Mouse (Mus musculus) lung, embryonic 15.5 days (tissue): ENCODE data around the gene Ubb. TPM values are rescaled to one million over a fixed set of nuclear protein-coding genes. Genes with fewer than 3 reads are reported as not detected.

Experiments used
- ATAC-seq: fragments of 200-750 bp; cut with Nextera tagmentation; 2 replicates; pipeline ENCODE4 v1.8.0; 2017; ENCODE audit warnings: moderate number of reproducible peaks, borderline replicate concordance; ENCODE audit not compliant: low FRiP score, low TSS enrichment; ENCODE audit errors: extremely low read depth
- H3K27ac ChIP-seq: fragments of 300-500 bp; sonication (generic); 2 replicates; pipeline ENCODE4 v1.5.1; 2015; ENCODE audit warnings: moderate library complexity, mild to moderate bottlenecking, inconsistent platforms
- H3K27me3 ChIP-seq: fragments of 300-500 bp; sonication (generic); 2 replicates; pipeline ENCODE4 v1.6.1; 2015; ENCODE audit warnings: inconsistent platforms
- H3K36me3 ChIP-seq: fragments of 300-500 bp; sonication (generic); 2 replicates; pipeline ENCODE4 v1.6.1; 2015; ENCODE audit warnings: inconsistent platforms
- H3K4me1 ChIP-seq: fragments of 300-500 bp; sonication (generic); 2 replicates; pipeline ENCODE4 v1.6.1; 2015; ENCODE audit warnings: inconsistent platforms
- H3K4me2 ChIP-seq: fragments of 300-500 bp; sonication (generic); 2 replicates; pipeline ENCODE4 v1.6.1; 2015; ENCODE audit warnings: inconsistent platforms, mild to moderate bottlenecking, moderate library complexity
- H3K4me3 ChIP-seq: fragments of 300-500 bp; sonication (generic); 2 replicates; pipeline ENCODE4 v1.5.1; 2015; ENCODE audit warnings: mild to moderate bottlenecking, inconsistent platforms
- H3K9ac ChIP-seq: fragments of 300-500 bp; sonication (generic); 2 replicates; pipeline ENCODE4 v1.6.1; 2015; ENCODE audit warnings: inconsistent platforms
- H3K9me3 ChIP-seq: fragments of 300-500 bp; sonication (generic); 2 replicates; pipeline ENCODE4 v1.6.1; 2016; ENCODE audit warnings: inconsistent platforms
- WGBS: fragments of 180-500 bp; shearing (Covaris S2); methylation state at CpG from one replicate; pipeline ENCODE4 v1.1.7; 2015; 5-methylcytosine and 5-hydroxymethylcytosine counted together
- polyA plus RNA-seq: library from polyadenylated mRNA; unstranded; fragments of >200 nt; fragmentation: Nextera tagmentation; extraction: Ambion mirVana; gene quantifications from 2 replicates; pipeline ENCODE4 v1.2.1, GENCODE M21; 2015

The Ubb gene
- polyA plus RNA-seq, 1 experiment from 2014 or later, result 3,186 TPM

DNA sequence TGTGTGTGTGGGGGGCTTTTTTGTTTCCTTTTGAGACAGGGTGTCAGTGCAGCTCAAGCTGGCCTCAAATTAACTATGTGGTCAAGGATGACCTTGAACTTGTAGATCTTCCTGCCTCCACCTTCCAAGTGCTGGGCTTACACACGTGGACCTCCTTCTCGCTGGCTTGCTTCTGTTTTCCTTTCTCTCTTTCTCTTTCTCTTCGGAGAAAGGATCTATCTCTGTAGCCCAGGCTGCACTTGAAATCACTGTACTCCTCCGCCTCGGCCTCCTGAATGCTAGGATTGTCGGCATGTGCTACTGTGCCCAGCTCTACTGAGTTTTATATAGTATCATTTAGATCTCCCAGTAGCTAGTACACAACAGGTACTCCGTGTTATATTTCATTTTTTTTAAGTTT, 13.4 kb upstream of the Ubb start:
- H3K36me3 ChIP-seq, result no peaks in the 10 kb centered on the region
- H3K9ac ChIP-seq, result no peak overlapping the region
- ATAC-seq, result no peak
- H3K4me3 ChIP-seq, result no peak overlapping the region
- peak overlapping the region; percentile 31; the same call in 1 of the 2 replicates for H3K4me2 ChIP-seq
- no peaks in the 10 kb centered on the region for H3K9me3 ChIP-seq
- peaks cover 6% of the 10 kb centered on the region for H3K4me1 ChIP-seq
- H3K27ac ChIP-seq, result no peak overlapping the region
- H3K27me3 ChIP-seq, result peaks cover 21% of the 10 kb centered on the region
- WGBS, result 48% methylated on average over 7 of the region's 7 CpGs

DNA sequence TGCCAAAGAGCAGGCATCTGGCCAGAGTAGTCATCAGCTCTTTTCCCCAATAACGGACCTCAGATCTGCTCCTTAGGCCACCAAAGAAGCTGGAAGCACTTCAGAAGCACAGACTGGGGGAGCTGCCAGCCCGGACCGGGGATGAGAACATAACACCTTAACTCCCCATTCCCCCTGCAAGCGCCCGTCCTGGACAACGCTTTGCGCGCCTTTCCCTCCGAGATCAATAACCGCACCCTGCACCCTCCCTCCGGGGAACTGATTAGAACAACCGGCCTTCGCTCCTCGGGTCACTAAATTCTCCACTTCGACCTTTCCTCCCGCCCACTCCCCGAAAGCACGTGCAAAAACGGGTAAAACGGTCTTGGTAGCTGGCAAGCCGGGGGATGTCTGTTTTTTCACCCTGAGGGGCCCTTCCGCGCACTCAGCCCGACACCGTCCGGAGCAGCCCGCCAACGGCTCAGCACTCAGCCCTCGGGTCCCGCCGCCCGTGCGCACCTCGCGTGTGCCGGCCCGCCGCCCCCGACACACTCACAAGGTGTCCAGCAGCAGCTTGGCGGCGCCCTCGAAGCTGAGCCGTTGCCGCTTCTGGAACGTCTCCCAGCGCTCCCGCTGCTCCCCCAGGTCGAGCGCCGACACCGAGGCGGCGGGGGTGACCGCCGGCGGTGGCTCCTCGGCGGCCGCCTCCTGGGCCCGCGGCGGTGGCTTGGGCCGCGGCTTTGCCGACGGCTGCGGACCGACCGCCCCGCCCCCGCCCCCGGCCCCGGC, 12.5 kb upstream of the Ubb start:
- H3K9me3 ChIP-seq, result no peaks in the 10 kb centered on the region
- H3K4me1 ChIP-seq, result peaks cover 6% of the 10 kb centered on the region
- peak overlapping the region; percentile 97 for H3K4me2 ChIP-seq
- no peaks in the 10 kb centered on the region for H3K36me3 ChIP-seq
- H3K4me3 ChIP-seq, result peak overlapping the region; percentile 75
- peak overlapping the region; percentile 68 for H3K9ac ChIP-seq
- under 1% methylated on average over 48 of the region's 73 CpGs for WGBS
- peak; percentile 84; the same call in 1 of the 2 replicates for ATAC-seq
- 0 out of 2 replicates have a peak overlapping the region, but pooled peaks have one; percentile 30 for H3K27ac ChIP-seq
- peaks cover 21% of the 10 kb centered on the region for H3K27me3 ChIP-seq

DNA sequence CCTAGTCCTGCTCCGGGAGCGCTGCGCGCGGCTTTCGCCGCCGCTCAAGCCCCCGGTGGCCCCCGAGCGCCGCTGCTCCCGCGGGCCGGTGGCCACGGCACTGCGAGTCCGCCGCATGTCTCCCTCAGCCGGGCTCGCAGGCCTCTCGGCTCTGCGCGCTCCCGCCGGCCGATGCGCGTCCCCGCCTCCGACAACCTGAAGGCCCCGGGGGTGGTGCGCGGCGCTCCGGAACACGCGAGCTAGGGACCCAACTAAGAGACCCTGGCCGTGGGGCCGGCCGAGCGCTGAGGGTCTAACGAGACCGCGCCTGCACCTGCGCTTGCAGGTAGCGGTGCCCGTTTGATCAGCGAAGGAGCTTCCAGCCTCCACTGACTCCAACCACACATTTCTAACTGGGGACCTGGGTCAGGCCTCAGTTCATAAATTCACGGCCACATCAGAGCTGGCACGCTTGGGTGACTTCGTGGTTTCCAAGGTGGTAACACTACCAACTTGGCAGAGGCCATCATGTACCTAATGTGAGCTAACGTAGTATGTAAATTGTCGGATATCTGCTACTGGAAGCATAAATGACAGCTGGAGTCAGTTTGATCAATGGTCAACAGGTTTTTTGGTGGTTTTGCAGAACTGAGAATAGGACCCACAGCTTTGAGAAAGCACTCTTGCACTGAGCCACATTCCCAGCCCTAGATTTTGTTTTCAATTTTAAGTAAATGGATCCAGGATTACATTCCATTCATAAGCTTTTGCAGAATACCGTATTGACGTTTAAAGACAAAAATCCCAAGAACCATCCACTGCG, 11.7 kb upstream of the Ubb start, which contains the start of gene Cenpv:
Gene Cenpv (minus strand): TSS at position 173 of the 802 bp plus-strand sequence.
- Histone ChIP-seq H3K36me3 (no peaks in the 10 kb centered on the region), H3K4me1 (peaks cover 6% of the 10 kb centered on the region), H3K27me3 (peaks cover 21% of the 10 kb centered on the region), H3K9ac (peak within 1 kb of the TSS; percentile 68), H3K27ac (0 out of 2 replicates have a peak within 1 kb of the TSS, but pooled peaks have one; percentile 30), H3K4me3 (peak within 1 kb of the TSS; percentile 75), H3K4me2 (peak within 1 kb of the TSS; percentile 97), H3K9me3 (no peaks in the 10 kb centered on the region)
- ATAC-seq, result peak; percentile 64
- WGBS, result 5% methylated on average over 52 of the region's 57 CpGs

DNA sequence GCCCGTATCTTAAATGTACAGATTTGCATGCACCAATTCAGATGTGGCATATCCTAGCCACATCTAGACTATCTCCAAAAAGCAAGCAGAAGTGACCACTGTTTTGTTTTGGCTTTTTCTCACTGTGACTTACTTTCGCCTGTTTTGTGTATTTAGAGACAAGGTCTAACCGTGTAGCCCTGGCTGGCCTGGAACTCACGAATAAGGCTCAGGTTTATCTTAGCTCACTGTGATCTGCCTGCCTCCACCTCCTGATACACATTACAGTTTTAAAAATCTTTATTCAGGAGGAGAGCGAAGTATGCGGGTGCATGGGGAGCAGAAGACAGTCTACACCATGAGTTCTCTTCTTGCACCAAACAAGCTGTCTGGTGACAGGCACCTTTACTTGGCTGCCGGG, 10.8 kb upstream of the Ubb start:
- Histone ChIP-seq H3K36me3 (no peaks in the 10 kb centered on the region), H3K27ac (no peak overlapping the region), H3K4me3 (no peak overlapping the region), H3K27me3 (peaks cover 21% of the 10 kb centered on the region), H3K4me1 (peaks cover 6% of the 10 kb centered on the region), H3K4me2 (no peak overlapping the region), H3K9ac (no peak overlapping the region), H3K9me3 (no peaks in the 10 kb centered on the region)
- 78% methylated on average over 7 of the region's 7 CpGs for WGBS
- no peak for ATAC-seq

DNA sequence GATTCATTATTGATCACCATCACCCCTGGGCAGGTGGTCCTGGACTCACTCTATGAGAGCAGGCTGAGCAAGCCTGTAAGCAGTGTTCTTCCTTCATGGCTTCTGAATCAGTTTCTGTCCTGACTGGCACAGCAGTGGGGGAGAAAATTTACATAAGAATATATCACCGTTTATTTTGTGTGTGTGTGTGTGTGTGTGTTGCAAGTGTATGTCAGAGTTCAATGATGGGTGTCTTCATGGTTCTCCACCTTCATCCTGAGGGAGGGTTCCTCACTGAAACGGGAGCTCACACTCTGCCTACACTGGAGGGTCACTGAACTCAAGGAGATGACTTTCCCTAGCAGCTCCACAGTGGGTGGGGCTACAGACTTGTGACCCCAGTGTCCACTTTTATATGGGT, 10.0 kb upstream of the Ubb start:
- peaks cover 6% of the 10 kb centered on the region for H3K4me1 ChIP-seq
- H3K4me3 ChIP-seq, result no peak overlapping the region
- 58% methylated on average over 2 of the region's 2 CpGs for WGBS

DNA sequence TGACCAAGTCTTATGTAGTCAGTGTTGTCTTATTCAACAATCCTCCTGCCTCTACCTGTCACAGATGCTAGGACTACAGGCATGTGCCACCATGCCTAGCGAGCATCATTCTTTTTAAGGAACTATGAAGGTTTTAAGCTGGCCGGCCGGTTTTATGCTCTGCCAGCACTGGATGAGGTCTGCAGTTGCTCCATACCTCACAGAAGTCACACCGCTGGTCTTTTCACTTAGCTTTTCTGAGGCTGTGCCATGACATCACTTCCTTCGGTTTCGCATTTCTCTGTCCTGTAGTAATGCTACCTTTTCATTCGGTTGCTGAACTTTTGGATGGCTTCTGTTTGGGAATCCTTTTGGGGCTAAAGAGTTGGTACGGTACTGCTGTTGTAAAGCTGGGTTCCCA, 9.4 kb upstream of the Ubb start:
- Histone ChIP-seq H3K36me3 (no peaks in the 10 kb centered on the region), H3K4me2 (no peak overlapping the region), H3K4me1 (peaks cover 6% of the 10 kb centered on the region), H3K27me3 (peaks cover 21% of the 10 kb centered on the region), H3K27ac (no peak overlapping the region), H3K4me3 (no peak overlapping the region), H3K9me3 (no peaks in the 10 kb centered on the region), H3K9ac (no peak overlapping the region)
- 76% methylated on average over 8 of the region's 8 CpGs for WGBS
- ATAC-seq, result no peak

More for the DNA sequence above, 10.0 kb upstream of the Ubb start:
- Histone ChIP-seq H3K27ac (no peak overlapping the region), H3K36me3 (no peaks in the 10 kb centered on the region), H3K27me3 (peaks cover 21% of the 10 kb centered on the region), H3K9ac (no peak overlapping the region), H3K4me2 (no peak overlapping the region), H3K9me3 (no peaks in the 10 kb centered on the region)
- no peak for ATAC-seq

DNA sequence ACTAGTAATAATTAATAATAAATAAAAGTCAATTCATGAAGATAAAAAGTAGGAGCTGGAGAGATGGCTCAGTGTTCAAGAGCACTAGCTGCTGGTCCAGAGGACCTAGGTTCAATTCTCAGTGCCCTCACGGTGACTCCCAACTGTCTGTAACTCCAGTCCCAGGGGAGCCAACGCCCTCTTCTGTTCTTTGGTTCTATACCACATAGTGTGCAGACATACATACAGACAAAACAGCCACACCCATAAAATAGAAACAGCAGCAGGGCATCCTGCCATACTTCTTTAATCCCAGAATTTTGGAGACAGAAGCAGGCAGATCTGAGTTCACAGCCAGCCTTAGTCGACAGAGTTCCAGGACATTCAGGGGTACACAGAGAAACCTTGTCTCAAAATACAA, 7.0 kb upstream of the Ubb start:
- no peak for ATAC-seq

DNA sequence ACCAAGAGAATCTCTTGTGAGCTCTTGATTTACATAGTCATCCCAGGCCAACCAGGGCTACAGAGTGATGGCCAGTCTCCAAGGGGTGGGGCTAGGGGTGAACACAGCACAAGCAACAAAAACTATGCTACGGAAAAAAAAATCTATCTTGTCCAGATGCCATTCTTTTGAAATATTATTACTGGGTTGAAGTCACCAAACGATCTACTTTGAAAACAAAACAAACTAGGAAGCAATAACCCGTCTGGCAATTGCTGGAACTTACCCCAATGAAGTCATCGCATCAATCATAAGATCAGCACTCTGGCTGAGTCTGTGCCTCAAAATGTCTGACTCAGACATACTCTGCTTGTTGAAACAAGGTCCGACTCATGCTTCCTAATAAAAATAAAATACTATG, 1.2 kb upstream of the Ubb start:
- 7% methylated on average over 5 of the region's 5 CpGs for WGBS
- H3K9me3 ChIP-seq, result no peaks in the 10 kb centered on the region
- peak overlapping the region; percentile 81 for H3K4me2 ChIP-seq
- H3K27me3 ChIP-seq, result no peaks in the 10 kb centered on the region
- H3K36me3 ChIP-seq, result peaks cover 18% of the 10 kb centered on the region
- peaks cover 25% of the 10 kb centered on the region for H3K4me1 ChIP-seq
- ATAC-seq, result peak; percentile 31; the same call in 1 of the 2 replicates
- H3K27ac ChIP-seq, result peak overlapping the region; percentile 98
- H3K9ac ChIP-seq, result peak overlapping the region; percentile 90
- H3K4me3 ChIP-seq, result peak overlapping the region; percentile 68

More for the DNA sequence above, 7.0 kb upstream of the Ubb start:
- Histone ChIP-seq H3K36me3 (no peaks in the 10 kb centered on the region), H3K27me3 (peaks cover 12% of the 10 kb centered on the region), H3K27ac (no peak overlapping the region), H3K9me3 (no peaks in the 10 kb centered on the region), H3K9ac (no peak overlapping the region), H3K4me3 (no peak overlapping the region), H3K4me2 (no peak overlapping the region), H3K4me1 (peaks cover under 1% of the 10 kb centered on the region; the same call in 1 of the 2 replicates)
- 87% methylated on average over 3 of the region's 3 CpGs for WGBS

DNA sequence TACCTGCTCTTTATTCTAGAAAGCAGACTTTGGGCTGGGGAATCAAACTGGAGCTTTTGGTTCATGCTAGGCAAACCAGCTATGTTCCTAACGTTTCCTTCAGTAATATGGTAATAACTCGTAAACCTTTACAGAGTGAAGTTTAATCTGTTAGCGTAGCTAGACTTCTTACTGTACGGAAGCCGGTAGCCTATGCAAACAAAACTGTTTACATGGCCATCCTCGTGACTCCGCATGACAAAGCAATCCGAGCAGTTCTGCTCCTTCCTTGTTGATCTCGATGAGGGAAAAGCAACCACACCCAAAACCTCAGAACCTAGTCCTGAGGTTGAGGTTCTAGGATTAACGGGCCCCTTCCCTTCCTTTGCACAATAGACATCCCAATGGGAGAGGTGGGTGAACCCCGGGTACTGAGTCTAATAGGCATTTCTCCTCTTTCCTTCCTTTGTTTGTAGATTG, 715 bp upstream of the Ubb start:
- Histone ChIP-seq H3K9me3 (no peaks in the 10 kb centered on the region), H3K4me3 (peak overlapping the region; percentile 68), H3K27me3 (no peaks in the 10 kb centered on the region), H3K9ac (peak overlapping the region; percentile 90), H3K36me3 (peaks cover 22% of the 10 kb centered on the region), H3K27ac (peak overlapping the region; percentile 98), H3K4me2 (peak overlapping the region; percentile 81), H3K4me1 (peaks cover 30% of the 10 kb centered on the region)
- peak; percentile 24 for ATAC-seq
- under 1% methylated on average over 11 of the region's 11 CpGs for WGBS

DNA sequence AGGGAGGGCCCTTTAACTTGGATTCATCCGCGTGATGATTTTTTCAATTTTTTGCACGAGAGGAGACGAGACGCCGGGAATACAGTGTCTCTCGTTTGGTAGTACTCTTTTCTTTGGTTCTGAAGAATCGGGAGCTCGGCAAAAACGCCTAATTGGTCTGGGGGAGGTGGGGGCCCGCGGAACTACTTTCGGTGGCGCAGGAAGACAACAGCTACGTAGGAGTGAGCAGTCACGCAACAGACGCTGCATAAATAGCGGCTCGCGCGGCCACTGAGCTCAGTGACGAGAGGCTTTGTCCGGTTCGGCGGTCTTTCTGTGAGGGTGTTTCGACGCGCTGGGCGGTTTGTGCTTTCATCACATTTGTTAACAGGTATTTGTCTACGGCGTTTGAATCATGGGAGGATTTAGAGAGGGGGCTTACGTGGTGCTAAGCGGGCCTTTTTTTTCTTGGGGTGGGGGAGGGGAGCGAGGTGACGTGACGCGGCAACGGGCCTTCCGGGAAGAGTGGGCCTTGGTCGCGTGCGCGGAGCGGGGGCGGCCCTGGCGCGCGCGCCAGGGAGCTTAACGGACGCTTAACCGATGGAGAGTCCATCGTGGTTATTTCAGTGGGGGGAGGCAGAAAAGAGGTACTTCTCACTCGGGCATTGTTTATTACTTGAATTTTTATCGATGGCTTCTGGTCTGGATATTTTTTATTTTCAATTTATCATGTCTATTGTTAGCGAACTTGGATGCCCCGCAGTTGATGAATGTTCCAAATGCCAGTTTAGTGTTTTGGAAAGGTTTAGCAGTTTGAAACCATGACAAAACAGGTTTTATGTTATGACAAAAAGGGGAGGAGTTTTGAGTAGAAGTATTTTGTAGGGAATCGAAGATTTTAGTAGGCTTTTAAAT, 502 bp downstream of the Ubb start:
- Histone ChIP-seq H3K4me1 (peaks cover 31% of the 10 kb centered on the region), H3K9me3 (no peaks in the 10 kb centered on the region), H3K27me3 (no peaks in the 10 kb centered on the region), H3K36me3 (peaks cover 23% of the 10 kb centered on the region), H3K4me2 (peak overlapping the region; percentile 50), H3K9ac (peak overlapping the region; percentile 74), H3K27ac (peak overlapping the region; percentile 77), H3K4me3 (peak overlapping the region; percentile 68)
- ATAC-seq, result peak; percentile 74; the same call in 1 of the 2 replicates
- WGBS, result under 1% methylated on average over 58 of the region's 58 CpGs

DNA sequence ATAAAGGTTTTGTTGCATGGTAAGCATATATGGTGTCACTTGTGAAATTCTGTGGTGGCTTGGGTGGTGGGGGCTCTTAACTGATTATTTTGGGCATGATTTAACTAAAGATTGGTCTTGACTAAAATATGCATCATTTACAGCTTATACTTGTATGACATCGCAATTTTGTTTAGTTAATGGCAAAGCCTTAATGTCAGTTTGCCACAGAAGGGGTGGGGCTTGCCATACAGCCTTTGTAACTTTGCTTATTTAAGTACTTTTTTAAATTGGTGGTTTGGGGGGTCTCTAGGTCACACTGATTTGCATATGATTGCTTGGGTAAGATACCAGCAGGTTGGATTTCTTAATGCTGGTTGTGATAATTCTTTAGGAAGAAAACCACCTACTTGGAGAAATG, 2.2 kb downstream of the Ubb start:
- Histone ChIP-seq H3K27ac (no peak overlapping the region), H3K9ac (peak overlapping the region; percentile 38), H3K4me2 (peak overlapping the region; percentile 80), H3K36me3 (peaks cover 23% of the 10 kb centered on the region), H3K4me3 (peak overlapping the region; percentile 45), H3K27me3 (no peaks in the 10 kb centered on the region), H3K4me1 (peaks cover 31% of the 10 kb centered on the region), H3K9me3 (no peaks in the 10 kb centered on the region)
- WGBS, result 22% methylated on average over 1 of the region's 1 CpGs
- no peak for ATAC-seq
